Mouse (Mus musculus): Measurements from ENCODE around the gene Nrxn3.

DNA sequence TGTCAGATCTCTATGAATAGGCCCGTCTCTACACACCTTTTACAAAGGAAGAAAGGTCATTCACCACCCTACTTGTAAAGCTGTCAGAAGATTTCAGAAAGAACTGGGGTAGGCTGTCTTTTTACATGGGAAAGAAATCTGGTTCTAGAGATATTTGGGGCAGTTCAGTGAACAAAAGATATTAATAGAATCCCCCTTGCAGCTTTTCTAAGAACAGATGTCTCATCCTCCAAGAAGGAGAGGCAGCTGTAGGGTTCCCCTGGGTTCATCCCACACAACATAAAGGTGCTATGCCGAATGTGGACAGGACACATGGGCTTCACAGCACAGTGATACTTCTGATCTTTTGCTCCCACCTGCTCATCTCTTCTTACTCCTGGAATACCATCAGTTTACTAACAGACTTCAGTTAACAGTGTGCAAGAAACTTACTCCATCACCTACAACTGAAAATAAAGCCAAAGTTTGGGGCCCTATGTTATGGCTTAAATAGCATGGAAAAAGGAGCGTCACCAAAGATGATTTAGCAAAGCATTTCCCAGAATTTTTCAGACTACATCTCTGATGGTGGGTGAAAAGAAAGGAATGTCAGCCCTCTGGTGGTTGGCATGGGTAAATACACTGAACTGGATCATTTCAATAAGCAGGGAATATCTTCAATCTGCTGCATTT, 672.6 kb downstream of the Nrxn3 start:
- TF ChIP-seq EP300 (IDR thresholded peaks at IDR 0.05; ENCODE audit: low read depth) (no peak), CTCF (IDR thresholded peaks at IDR 0.05; ENCODE audit: low read depth) (peak; percentile 55)

Data from liver, postnatal 0 days (tissue).